8 mouse cellular contexts compared by ENCODE assay signal in the genomic region with DNA sequence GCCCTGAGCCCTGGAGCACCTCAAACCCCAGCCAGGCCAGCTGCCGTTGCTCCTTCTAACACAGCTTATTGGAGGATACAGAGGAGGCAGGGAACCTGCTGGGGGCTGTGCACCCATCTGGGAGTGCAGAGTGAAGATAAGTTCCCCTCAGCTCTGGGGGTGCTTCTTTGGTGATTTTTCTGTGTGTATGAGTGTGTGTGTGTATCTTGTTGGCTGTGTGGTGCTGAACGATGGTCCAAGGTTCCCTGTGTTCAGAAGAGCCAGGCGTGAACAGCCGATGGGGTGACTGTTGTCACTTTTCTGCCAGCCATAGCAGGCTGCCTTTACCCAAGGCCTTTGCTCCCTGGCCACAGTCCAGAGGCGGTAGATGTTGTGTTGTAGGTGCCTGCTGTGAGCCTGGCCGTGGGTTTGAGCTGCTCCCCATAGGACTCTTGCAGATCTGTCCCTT. TPM values are rescaled to one million over a fixed set of nuclear protein-coding genes. Genes with fewer than 3 reads are reported as not detected.
DNase-seq lines count a peak whose midpoint lies in the region; ATAC-seq and TF ChIP-seq lines count a peak whose summit lies in the region.

No protein-coding gene starts in this region.

- peaks cover 45% of the 10 kb centered on the region for H3K36me3 ChIP-seq in neural tube, embryonic 12.5 days
- peaks cover 57% of the 10 kb centered on the region for H3K36me3 ChIP-seq in limb, embryonic 13.5 days
- H3K36me3 ChIP-seq in stomach, postnatal 0 days (ENCODE audit: control insufficient read depth, insufficient read depth, low read length): peaks cover 6% of the 10 kb centered on the region

- no peaks in the 10 kb centered on the region for H3K27me3 ChIP-seq in neural tube, embryonic 12.5 days (replicated peaks)
- no peaks in the 10 kb centered on the region for H3K27me3 ChIP-seq in limb, embryonic 13.5 days
- H3K27me3 ChIP-seq in stomach, postnatal 0 days (ENCODE audit: control insufficient read depth, insufficient read depth, low read length): no peaks in the 10 kb centered on the region

- peak; percentile 73 for DNase-seq in adrenal gland, adult 2 months
- no peak for DNase-seq in adrenal gland, adult 8-10 months
- DNase-seq in neural tube, embryonic 10.5 days (ENCODE audit: extremely low spot score, low spot score): no peak
- DNase-seq in stomach, postnatal 0 days (ENCODE audit: low spot score): peak; percentile 20
- no peak for DNase-seq in right cerebral cortex, postnatal 36 days (ENCODE audit: low spot score in 2 of 2)
- no peak for DNase-seq in natural killer cell, adult 2 months (ENCODE audit: low spot score in 2 of 2)

- no peak for ATAC-seq in neural tube, embryonic 12.5 days (ENCODE audit: low FRiP score, low read depth)
- no peak for ATAC-seq in limb, embryonic 13.5 days (ENCODE audit: low FRiP score, low read depth)
- no peak for ATAC-seq in stomach, postnatal 0 days (ENCODE audit: low FRiP score, low TSS enrichment)

- 83% methylated on average over 6 of the region's 6 CpGs for WGBS in neural tube, embryonic 12.5 days
- 79% methylated on average over 6 of the region's 6 CpGs for WGBS in limb, embryonic 13.5 days
- WGBS in stomach, postnatal 0 days: 68% methylated on average over 6 of the region's 6 CpGs

- H3K27ac ChIP-seq in neural tube, embryonic 12.5 days: no peak overlapping the region
- no peak overlapping the region for H3K27ac ChIP-seq in limb, embryonic 13.5 days
- peak overlapping the region; percentile 4; the same call in 1 of the 2 replicates for H3K27ac ChIP-seq in stomach, postnatal 0 days (replicated peaks)

- TF ChIP-seq EP300 in stomach, postnatal 0 days (optimal IDR thresholded peaks at IDR 0.05): no peak

- H3K4me2 ChIP-seq in neural tube, embryonic 12.5 days (replicated peaks): no peak overlapping the region; the same call in 1 of the 2 replicates
- H3K4me2 ChIP-seq in limb, embryonic 13.5 days (replicated peaks): no peak overlapping the region
- no peak overlapping the region for H3K4me2 ChIP-seq in stomach, postnatal 0 days (replicated peaks; ENCODE audit: low read depth)

- TF ChIP-seq CTCF in stomach, postnatal 0 days (IDR thresholded peaks at IDR 0.05; ENCODE audit: low read depth): no peak

- H3K4me3 ChIP-seq in neural tube, embryonic 12.5 days: no peak overlapping the region
- H3K4me3 ChIP-seq in limb, embryonic 13.5 days: no peak overlapping the region
- no peak overlapping the region for H3K4me3 ChIP-seq in stomach, postnatal 0 days (ENCODE audit: low read depth, low read length)

- H3K9me3 ChIP-seq in neural tube, embryonic 12.5 days: no peaks in the 10 kb centered on the region
- H3K9me3 ChIP-seq in limb, embryonic 13.5 days: no peaks in the 10 kb centered on the region
- H3K9me3 ChIP-seq in stomach, postnatal 0 days (ENCODE audit: control insufficient read depth, low read length): no peaks in the 10 kb centered on the region

- 0 out of 2 replicates have a peak overlapping the region, but pooled peaks have one; percentile 18 for H3K9ac ChIP-seq in neural tube, embryonic 12.5 days
- H3K9ac ChIP-seq in limb, embryonic 13.5 days: peak overlapping the region; percentile 45; the same call in 1 of the 2 replicates
- H3K9ac ChIP-seq in stomach, postnatal 0 days (ENCODE audit: low read length): peak overlapping the region; percentile 35

- peaks cover 51% of the 10 kb centered on the region for H3K4me1 ChIP-seq in neural tube, embryonic 12.5 days
- H3K4me1 ChIP-seq in limb, embryonic 13.5 days: peaks cover 55% of the 10 kb centered on the region
- H3K4me1 ChIP-seq in stomach, postnatal 0 days (replicated peaks; ENCODE audit: control insufficient read depth, insufficient read depth): peaks cover 11% of the 10 kb centered on the region; the same call in 1 of the 2 replicates

RNA-seq across cellular contexts. Expression of gene Dazap1, which starts 9.5 kb away (rescaled TPM):
- 100 to 1,000 TPM in 1 of 2 experiments, 10 to 100 TPM in 1; 72.1 to 101 TPM for total RNA-seq in adrenal gland, adult 2 months (2021)
- polyA plus RNA-seq in adrenal gland, adult 2 months (2012; rRNA removed): 102 and 119 TPM in 2 replicates
- total RNA-seq in adrenal gland, adult 8-10 months (2022): 100 to 1,000 TPM in 2 of 4 experiments, 10 to 100 TPM in 2; 72.3 to 125 (median 90.3) TPM
- 66.6 TPM in 2 replicates for polyA plus RNA-seq in neural tube, embryonic 12.5 days (2016; fragmentation: Nextera tagmentation; extraction: Ambion mirVana)
- 64.9 and 67.9 TPM in 2 replicates for polyA plus RNA-seq in limb, embryonic 13.5 days (2015; fragmentation: Nextera tagmentation; extraction: Ambion mirVana)
- polyA plus RNA-seq in stomach, postnatal 0 days (2015; fragmentation: Nextera tagmentation; extraction: Ambion mirVana): 27.4 and 28.4 TPM in 2 replicates

RNA-seq across cellular contexts. Expression of gene Gamt, which starts 9.9 kb away (rescaled TPM):
- 100 to 1,000 TPM; 246 to 281 TPM for total RNA-seq in adrenal gland, adult 2 months (2021)
- polyA plus RNA-seq in adrenal gland, adult 2 months (2012; rRNA removed): 820 and 833 TPM in 2 replicates
- total RNA-seq in adrenal gland, adult 8-10 months (2022): 100 to 1,000 TPM; 238 to 291 (median 243) TPM
- 37.9 and 38.6 TPM in 2 replicates for polyA plus RNA-seq in neural tube, embryonic 12.5 days (2016; fragmentation: Nextera tagmentation; extraction: Ambion mirVana)
- polyA plus RNA-seq in limb, embryonic 13.5 days (2015; fragmentation: Nextera tagmentation; extraction: Ambion mirVana): 57.1 and 58.4 TPM in 2 replicates
- 16.3 and 17.4 TPM in 2 replicates for polyA plus RNA-seq in stomach, postnatal 0 days (2015; fragmentation: Nextera tagmentation; extraction: Ambion mirVana)

RNA-seq across cellular contexts. Expression of gene Rps15, which starts 21.5 kb away (rescaled TPM):
- total RNA-seq in adrenal gland, adult 2 months (2021): 1,000 to 10,000 TPM; 1,320 to 1,332 TPM
- 1,020 and 1,031 TPM in 2 replicates for polyA plus RNA-seq in adrenal gland, adult 2 months (2012; rRNA removed)
- total RNA-seq in adrenal gland, adult 8-10 months (2022): 1,000 to 10,000 TPM; 1,106 to 1,181 (median 1,155) TPM
- polyA plus RNA-seq in neural tube, embryonic 12.5 days (2016; fragmentation: Nextera tagmentation; extraction: Ambion mirVana): 643 and 654 TPM in 2 replicates
- polyA plus RNA-seq in limb, embryonic 13.5 days (2015; fragmentation: Nextera tagmentation; extraction: Ambion mirVana): 908 and 936 TPM in 2 replicates
- polyA plus RNA-seq in stomach, postnatal 0 days (2015; fragmentation: Nextera tagmentation; extraction: Ambion mirVana): 766 and 821 TPM in 2 replicates

RNA-seq across cellular contexts. Expression of gene Ndufs7, which starts 21.8 kb away (rescaled TPM):
- 100 to 1,000 TPM; 295 to 337 TPM for total RNA-seq in adrenal gland, adult 2 months (2021)
- 1,122 and 1,204 TPM in 2 replicates for polyA plus RNA-seq in adrenal gland, adult 2 months (2012; rRNA removed)
- total RNA-seq in adrenal gland, adult 8-10 months (2022): 100 to 1,000 TPM; 192 to 257 (median 232) TPM
- polyA plus RNA-seq in neural tube, embryonic 12.5 days (2016; fragmentation: Nextera tagmentation; extraction: Ambion mirVana): 214 and 227 TPM in 2 replicates
- 298 and 306 TPM in 2 replicates for polyA plus RNA-seq in limb, embryonic 13.5 days (2015; fragmentation: Nextera tagmentation; extraction: Ambion mirVana)
- polyA plus RNA-seq in stomach, postnatal 0 days (2015; fragmentation: Nextera tagmentation; extraction: Ambion mirVana): 400 and 403 TPM in 2 replicates

RNA-seq across cellular contexts. Expression of gene Apc2, which starts 25.0 kb away (rescaled TPM):
- total RNA-seq in adrenal gland, adult 2 months (2021): 1 to 10 TPM in 1 of 2 experiments, under 1 TPM in 1; 0.72 to 3.0 TPM
- 2.5 and 4.0 TPM in 2 replicates for polyA plus RNA-seq in adrenal gland, adult 2 months (2012; rRNA removed)
- 1 to 10 TPM; 1.5 to 6.8 (median 4.3) TPM for total RNA-seq in adrenal gland, adult 8-10 months (2022)
- 160 and 175 TPM in 2 replicates for polyA plus RNA-seq in neural tube, embryonic 12.5 days (2016; fragmentation: Nextera tagmentation; extraction: Ambion mirVana)
- 3.3 and 3.8 TPM in 2 replicates for polyA plus RNA-seq in limb, embryonic 13.5 days (2015; fragmentation: Nextera tagmentation; extraction: Ambion mirVana)
- polyA plus RNA-seq in stomach, postnatal 0 days (2015; fragmentation: Nextera tagmentation; extraction: Ambion mirVana): 1.2 and 1.3 TPM in 2 replicates

Comparison
In these comparisons a context has a peak if more than half of its experiments do, and no peak if none do; other contexts are left out.
1. DNase-seq: peak in adrenal gland, adult 2 months (single experiment) and stomach, postnatal 0 days (single experiment); none in adrenal gland, adult 8-10 months (single experiment), neural tube, embryonic 10.5 days (single experiment), right cerebral cortex, postnatal 36 days (0 of 2) and natural killer cell, adult 2 months (0 of 2).
2. RNA of gene Gamt, which starts 9.9 kb away (polyA plus RNA-seq): 820 to 833 TPM in adrenal gland, adult 2 months; 57.1 to 58.4 TPM in limb, embryonic 13.5 days, 37.9 to 38.6 TPM in neural tube, embryonic 12.5 days and 16.3 to 17.4 TPM in stomach, postnatal 0 days; every median in the first group is over 10 times any median in the second.
3. Peak in every context shown above with its lines, with median percentiles within 50 percentile points of each other: H3K9ac ChIP-seq.